Mouse (Mus musculus): ENCODE data around the gene Qtrt1.
"Not testable (repeated sequence)": the region's sequence is repeated elsewhere in the genome, so short reads cannot be mapped to it uniquely, and the experiment has no call there.

Qtrt1 gene

GRCm38 (mm10) chr9:21451870-21452269, 40.2 kb downstream of the Qtrt1 start:
- DNase-seq = no peak

GRCm38 (mm10) chr9:21453003-21453402, 41.4 kb downstream of the Qtrt1 start:
- no peak for DNase-seq

- no peak for DNase-seq
These were observed 41.8 kb downstream of the Qtrt1 start for GRCm38 (mm10) chr9:21453459-21453858.

GRCm38 (mm10) chr9:21454556-21454955, 42.9 kb downstream of the Qtrt1 start:
- DNase-seq = no peak

GRCm38 (mm10) chr9:21455103-21455770, 43.6 kb downstream of the Qtrt1 start:
- DNase-seq = no peak

- no peak for DNase-seq
These were observed 44.8 kb downstream of the Qtrt1 start for GRCm38 (mm10) chr9:21456246-21456929.

- no peak for DNase-seq
These were observed 45.4 kb downstream of the Qtrt1 start for GRCm38 (mm10) chr9:21456930-21457634.

GRCm38 (mm10) chr9:21458821-21459220, 47.2 kb downstream of the Qtrt1 start:
- DNase-seq = peak in 1 of 2 experiments; percentile 33

- DNase-seq = no peak
These were observed 48.8 kb downstream of the Qtrt1 start for GRCm38 (mm10) chr9:21460400-21460940.

- DNase-seq = peak in 1 of 2 experiments; percentile 23
These were observed 51.5 kb downstream of the Qtrt1 start for GRCm38 (mm10) chr9:21463138-21463590.

GRCm38 (mm10) chr9:21463766-21464564, 52.3 kb downstream of the Qtrt1 start:
- DNase-seq = peak; percentile 55 to 73

GRCm38 (mm10) chr9:21464565-21464928, 52.9 kb downstream of the Qtrt1 start:
- DNase-seq = not testable (repeated sequence)

- peak; percentile 68 to 74 for DNase-seq
These were observed 57.7 kb downstream of the Qtrt1 start for GRCm38 (mm10) chr9:21469032-21470024.
